Mouse (Mus musculus) C2C12 (cell line): ENCODE data around the gene Gm5767. TPM values are rescaled to one million over a fixed set of nuclear protein-coding genes. Genes with fewer than 3 reads are reported as not detected.
"Not testable (repeated sequence)": the region's sequence is repeated elsewhere in the genome, so short reads cannot be mapped to it uniquely, and the experiment has no call there.

Experiments used
- H3K27me3 ChIP-seq: one replicate; pipeline ENCODE4 v1.6.1; 2011; ENCODE audit not compliant: control insufficient read depth, insufficient read depth, insufficient read length
- H3K36me3 ChIP-seq: one replicate; pipeline ENCODE4 v1.6.1; 2011; ENCODE audit not compliant: control insufficient read depth, insufficient read depth
- H3K4me3 ChIP-seq: one replicate; pipeline ENCODE4 v1.5.1; 2011; ENCODE audit warnings: mild to moderate bottlenecking, control low read depth; ENCODE audit not compliant: poor library complexity, insufficient read depth, severe bottlenecking
- H3K79me2 ChIP-seq: one replicate; pipeline ENCODE4 v1.6.1; 2011; ENCODE audit not compliant: control insufficient read depth, insufficient read depth
- H3K79me3 ChIP-seq: one replicate; pipeline ENCODE4 v1.6.1; 2011; ENCODE audit warnings: low read depth, control low read depth
- H3ac ChIP-seq: one replicate; pipeline ENCODE3; 2011; ENCODE audit warnings: low read depth; ENCODE audit not compliant: control insufficient read depth, insufficient read length
- CEBPB ChIP-seq: IDR thresholded peaks from one replicate; pipeline ENCODE4 v1.6.1; 2011; ENCODE audit warnings: low read depth, mild to moderate bottlenecking, control low read depth, moderate library complexity
- CTCF ChIP-seq: IDR thresholded peaks from one replicate; pipeline ENCODE4 v1.5.1; 2011; ENCODE audit not compliant: control insufficient read depth, insufficient read depth, insufficient read length
- FOSL1 ChIP-seq: IDR thresholded peaks from one replicate; pipeline ENCODE4 v1.8.0; 2011; ENCODE audit warnings: mild to moderate bottlenecking, low read length; ENCODE audit not compliant: poor library complexity, insufficient read depth, severe bottlenecking
- MAX ChIP-seq: IDR thresholded peaks from one replicate; pipeline ENCODE4 v1.6.1; 2011; ENCODE audit warnings: mild to moderate bottlenecking, control low read depth
- MYOD1 ChIP-seq: IDR thresholded peaks from one replicate; pipeline ENCODE4 v1.6.1; 2011; ENCODE audit warnings: low read depth; ENCODE audit not compliant: control insufficient read depth, insufficient read length
- MYOG ChIP-seq: IDR thresholded peaks from one replicate; pipeline ENCODE4 v1.6.1; 2011; ENCODE audit not compliant: control insufficient read depth, insufficient read length; ENCODE audit errors: extremely low read depth
- USF1 ChIP-seq: IDR thresholded peaks from one replicate; pipeline ENCODE4 v1.6.1; 2011; ENCODE audit warnings: low read depth, mild to moderate bottlenecking, control low read depth, moderate library complexity
- polyA plus RNA-seq: library from polyadenylated mRNA; unstranded; fragments of >200 nt; fragmentation: generic; extraction: Trizol; gene quantifications from one replicate; pipeline ENCODE4 v1.2.1, GENCODE M21; 2012; ENCODE audit warnings: missing spikeins

Gene Gm5767
- polyA plus RNA-seq, 1 experiment = not detected

DNA sequence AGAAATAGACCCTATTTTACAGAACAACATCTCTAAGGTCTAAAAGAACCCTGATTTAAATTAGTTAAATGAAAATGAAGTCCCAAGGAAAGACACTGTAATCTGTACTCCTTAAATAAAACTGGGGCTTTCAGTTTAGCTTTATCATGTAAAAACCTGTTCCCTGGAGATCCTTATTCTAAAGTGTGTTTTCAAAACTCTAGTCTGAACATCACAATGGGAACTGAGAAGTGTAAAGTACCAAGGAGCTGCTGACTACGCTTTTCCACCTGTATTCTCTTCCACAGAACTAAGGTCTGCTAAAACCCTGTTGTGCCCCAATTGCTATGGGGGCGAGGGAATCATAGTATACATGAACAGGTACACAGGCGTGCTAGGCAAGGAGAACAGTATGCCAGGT is 43.5 kb downstream of the Gm5767 start:
- Histone ChIP-seq H3K79me3 (peaks cover 99% of the 10 kb centered on the region), H3K27me3 (no peaks in the 10 kb centered on the region), H3K4me3 (no peak overlapping the region), H3ac (no peak overlapping the region), H3K79me2 (peaks cover 100% of the 10 kb centered on the region), H3K36me3 (no peaks in the 10 kb centered on the region)
- TF ChIP-seq FOSL1 (no peak), USF1 (no peak), MAX (no peak), MYOG (no peak), MYOD1 (no peak), CEBPB (no peak), CTCF (no peak)

DNA sequence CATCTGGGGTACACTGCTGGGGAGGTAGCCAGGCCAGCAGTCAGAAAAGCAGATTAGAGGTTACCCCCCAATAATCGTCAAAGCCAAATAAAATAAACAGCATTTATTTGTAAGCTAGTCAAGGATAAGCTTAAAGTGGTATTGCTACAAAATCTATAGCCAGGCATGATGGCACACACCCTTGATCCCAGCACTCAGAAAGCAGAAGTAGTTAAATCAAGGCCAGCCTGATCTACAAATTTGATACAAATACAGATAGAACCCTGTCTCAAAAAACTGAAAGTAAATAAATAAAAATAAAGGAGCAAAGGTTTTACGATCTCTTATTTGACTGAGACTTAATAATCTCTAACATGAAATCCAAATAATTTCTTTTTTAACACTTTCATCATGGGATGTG is 45.2 kb downstream of the Gm5767 start:
- Histone ChIP-seq H3K27me3 (no peaks in the 10 kb centered on the region), H3K36me3 (peaks cover 8% of the 10 kb centered on the region), H3K4me3 (no peak overlapping the region), H3K79me2 (peaks cover 100% of the 10 kb centered on the region), H3ac (no peak overlapping the region), H3K79me3 (peaks cover 99% of the 10 kb centered on the region)
- no peak for TF ChIP-seq MAX
- no peak for TF ChIP-seq MYOD1
- TF ChIP-seq CTCF = no peak
- no peak for TF ChIP-seq FOSL1
- no peak for TF ChIP-seq USF1
- no peak for TF ChIP-seq CEBPB
- TF ChIP-seq MYOG = no peak

DNA sequence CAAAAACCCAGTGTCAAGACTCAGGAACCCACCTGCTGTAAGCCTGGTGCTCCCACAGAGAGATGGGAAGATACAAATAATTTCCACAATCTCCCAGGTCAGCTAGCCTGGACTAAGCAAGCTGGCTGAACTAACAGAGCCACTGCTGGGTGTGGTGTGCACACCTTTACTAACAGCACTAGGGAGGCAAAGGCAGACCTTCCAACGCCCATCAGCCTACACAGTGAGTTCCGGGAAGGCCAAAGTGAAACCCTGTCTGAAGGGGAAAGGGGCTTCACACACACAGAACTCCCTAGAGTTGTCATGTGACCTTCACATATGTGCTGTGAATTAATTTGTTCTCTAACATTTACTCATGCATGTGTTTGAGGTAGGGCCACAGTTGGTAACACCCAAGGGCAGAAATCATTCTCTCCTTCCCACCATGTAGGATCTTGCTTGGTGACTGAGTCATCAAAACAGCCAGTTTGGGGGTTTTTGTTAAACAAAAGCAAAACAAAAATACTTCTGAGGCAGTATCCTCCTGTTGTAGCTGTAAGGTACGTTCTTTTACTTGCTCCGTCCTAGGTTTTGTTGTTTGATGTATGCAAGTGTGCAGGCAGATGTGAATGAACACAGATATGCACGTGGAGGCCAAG is 47.7 kb downstream of the Gm5767 start:
- Histone ChIP-seq H3K79me3 (peaks cover 97% of the 10 kb centered on the region), H3K27me3 (no peaks in the 10 kb centered on the region), H3K79me2 (peaks cover 100% of the 10 kb centered on the region), H3K4me3 (no peak overlapping the region), H3ac (no peak overlapping the region), H3K36me3 (peaks cover 11% of the 10 kb centered on the region)
- TF ChIP-seq MYOD1 (no peak), MAX (no peak), FOSL1 (no peak), CEBPB (no peak), USF1 (no peak), CTCF (no peak), MYOG (no peak)

DNA sequence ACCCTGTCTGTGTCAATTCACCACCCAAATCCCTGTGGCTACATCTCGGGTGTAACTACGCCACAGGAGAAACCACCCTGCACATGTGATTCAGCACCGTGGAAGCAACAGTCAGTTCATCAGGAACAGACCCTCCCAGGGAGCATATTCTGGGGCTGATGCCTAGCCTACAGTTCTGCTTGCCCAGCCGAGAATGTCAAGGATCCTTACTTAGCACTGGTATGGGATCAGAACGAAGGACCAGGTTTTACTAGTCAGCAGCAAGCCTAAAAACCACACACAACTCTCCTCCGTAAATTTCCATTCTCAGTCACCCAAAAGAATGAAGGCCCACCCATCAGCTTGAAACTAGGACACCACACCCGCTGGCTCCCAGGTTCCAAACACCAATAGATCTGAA is 51.1 kb downstream of the Gm5767 start:
- no peak overlapping the region for H3ac ChIP-seq
- TF ChIP-seq USF1 (no peak), CTCF (no peak), MYOG (no peak), FOSL1 (no peak)
- peaks cover 98% of the 10 kb centered on the region for H3K79me3 ChIP-seq
- H3K4me3 ChIP-seq = no peak overlapping the region
- H3K79me2 ChIP-seq = peaks cover 100% of the 10 kb centered on the region
- H3K36me3 ChIP-seq = peaks cover 27% of the 10 kb centered on the region
- no peaks in the 10 kb centered on the region for H3K27me3 ChIP-seq

DNA sequence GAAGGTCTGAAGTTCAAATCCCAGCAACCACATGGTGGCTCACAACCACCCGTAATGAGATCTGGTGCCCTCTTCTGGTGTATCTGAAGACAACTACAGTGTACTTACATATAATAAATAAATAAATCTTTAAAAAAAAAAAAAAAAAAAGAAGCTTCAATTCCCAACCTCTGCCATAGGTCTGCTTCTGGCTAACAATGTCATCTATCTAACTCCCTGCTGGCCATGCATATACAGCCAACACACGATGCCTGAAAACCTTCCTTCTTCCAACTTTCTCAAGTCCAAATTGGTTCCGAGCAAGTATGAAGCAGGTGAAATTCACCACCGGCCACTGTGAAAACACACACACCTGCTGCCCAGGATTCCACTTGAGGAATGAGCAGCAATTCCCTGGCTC is 51.9 kb downstream of the Gm5767 start:
- not testable (repeated sequence) for H3K4me3 ChIP-seq
- peaks cover 100% of the 10 kb centered on the region for H3K79me2 ChIP-seq

More for the DNA sequence above, 51.9 kb downstream of the Gm5767 start:
- H3K27me3 ChIP-seq, H3ac ChIP-seq: not testable (repeated sequence)
- peaks cover 27% of the 10 kb centered on the region for H3K36me3 ChIP-seq
- H3K79me3 ChIP-seq = peaks cover 98% of the 10 kb centered on the region

Other genes with a start within 250 kb of the Gm5767 start
- gene Mettl22, start 210.0 kb upstream of the Gm5767 start, polyA plus RNA-seq = 8.4 TPM
- gene Abat, start 167.3 kb upstream of the Gm5767 start, polyA plus RNA-seq = 0.05 TPM
- gene Pmm2, start 43.1 kb upstream of the Gm5767 start, polyA plus RNA-seq = 44.2 TPM
- gene Tmem186, start 43.1 kb upstream of the Gm5767 start, polyA plus RNA-seq = 8.5 TPM
- gene Carhsp1, start 8.6 kb upstream of the Gm5767 start, polyA plus RNA-seq = 94.2 TPM
- gene Usp7, start 111.5 kb downstream of the Gm5767 start, polyA plus RNA-seq = 28.2 TPM
- 20.1 TPM for gene 1810013L24Rik, start 149.3 kb downstream of the Gm5767 start, polyA plus RNA-seq